Mouse (Mus musculus): ENCODE measurements around the gene A730009L09Rik. TPM values are rescaled to one million over a fixed set of nuclear protein-coding genes. Genes with fewer than 3 reads are reported as not detected.

A730009L09Rik gene
- not detected for total RNA-seq (2021)

DNA sequence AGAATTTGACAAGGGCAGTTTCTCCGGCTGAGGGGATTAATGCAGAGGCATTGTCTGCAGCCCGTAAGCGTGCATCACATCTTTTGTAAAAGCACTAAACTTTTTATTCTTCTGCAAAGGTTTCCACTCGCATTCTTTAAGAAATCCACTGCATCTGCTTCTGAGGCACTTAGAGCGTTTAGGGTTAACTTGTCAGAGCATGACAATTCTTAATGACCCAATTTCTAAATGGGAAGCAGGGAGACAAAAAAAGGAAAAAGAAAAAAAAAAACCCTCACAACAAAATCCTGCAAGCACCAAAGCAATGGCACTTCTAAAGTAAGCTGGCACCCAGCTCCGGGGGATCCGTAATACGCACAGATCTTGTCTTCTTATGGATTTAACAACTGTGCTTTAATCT, at the start of gene A730009L09Rik:
TSS of gene A730009L09Rik (plus strand) at position 301 of the 400 bp plus-strand sequence.
- no peak for DNase-seq
- intact Hi-C loops (cut with DNase I), result no loop called here

DNA sequence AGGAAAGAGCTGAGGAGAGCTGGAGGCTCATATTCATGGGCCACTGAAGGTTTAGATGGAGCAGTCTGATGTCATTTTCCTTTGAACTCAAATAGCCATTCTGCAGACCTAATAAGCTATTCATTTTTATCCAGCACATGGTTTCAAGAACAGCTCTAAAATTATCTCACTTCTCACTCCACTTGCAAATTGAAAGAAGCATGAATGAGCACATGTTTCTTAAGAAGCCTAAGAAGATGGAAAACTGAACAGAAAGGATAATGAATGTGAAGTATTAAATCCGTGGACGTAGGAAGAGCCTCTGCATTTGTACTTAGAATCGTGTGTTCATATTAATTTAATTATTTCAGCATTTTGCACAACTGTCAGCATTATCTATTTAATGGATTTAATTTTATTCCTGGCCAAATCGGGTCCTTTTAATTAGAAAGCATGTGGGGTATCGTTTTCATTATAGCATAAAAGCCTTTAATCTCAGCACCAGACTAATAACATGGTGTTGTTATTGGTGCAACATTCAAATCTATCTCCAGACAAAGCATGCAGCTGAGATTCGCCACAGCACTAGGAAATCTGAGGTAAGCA, 49.2 kb upstream of the A730009L09Rik start:
- intact Hi-C loops (cut with DNase I), result no loop called here
- DNase-seq, result no peak

DNA sequence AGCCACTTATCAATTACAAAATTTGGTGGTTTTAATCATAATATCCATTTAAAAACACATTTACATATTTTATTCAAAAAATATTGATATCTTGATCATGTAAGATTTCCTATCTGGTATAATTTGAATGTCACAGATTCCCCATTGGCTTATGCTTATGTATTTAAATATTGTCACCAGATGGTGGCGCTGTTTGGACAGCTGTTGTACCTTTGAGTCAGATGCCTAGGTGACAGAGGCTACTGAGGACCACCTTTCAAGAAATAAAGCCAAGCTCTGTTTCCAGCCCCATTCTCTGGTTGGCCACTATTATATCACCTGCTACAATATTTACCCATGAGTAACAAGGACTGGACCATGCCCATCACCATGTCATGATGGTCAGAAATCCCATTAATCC, 46.0 kb upstream of the A730009L09Rik start:
- no peak for DNase-seq
- intact Hi-C loops (cut with DNase I), result no loop called here

DNA sequence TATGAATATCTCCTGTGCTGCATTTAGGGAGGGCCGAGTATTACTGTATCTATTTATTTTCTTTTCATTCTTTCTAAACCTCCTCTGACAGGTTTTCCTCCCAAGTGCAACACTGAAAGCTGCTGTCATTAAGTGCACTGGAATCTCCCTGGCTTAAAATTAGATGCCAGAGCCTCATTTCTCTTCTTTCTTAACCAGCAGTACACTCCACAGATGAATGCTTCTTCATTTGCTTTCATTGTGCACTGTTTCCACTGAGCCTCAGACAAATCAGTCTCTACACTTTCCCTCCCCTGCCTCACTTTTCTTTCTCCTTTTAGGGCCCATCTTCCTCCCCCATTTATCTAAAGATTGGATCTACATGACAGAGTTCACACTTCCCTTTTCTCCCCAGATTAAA, 44.9 kb upstream of the A730009L09Rik start:
- intact Hi-C loops (cut with DNase I), result no loop called here
- DNase-seq, result no peak

DNA sequence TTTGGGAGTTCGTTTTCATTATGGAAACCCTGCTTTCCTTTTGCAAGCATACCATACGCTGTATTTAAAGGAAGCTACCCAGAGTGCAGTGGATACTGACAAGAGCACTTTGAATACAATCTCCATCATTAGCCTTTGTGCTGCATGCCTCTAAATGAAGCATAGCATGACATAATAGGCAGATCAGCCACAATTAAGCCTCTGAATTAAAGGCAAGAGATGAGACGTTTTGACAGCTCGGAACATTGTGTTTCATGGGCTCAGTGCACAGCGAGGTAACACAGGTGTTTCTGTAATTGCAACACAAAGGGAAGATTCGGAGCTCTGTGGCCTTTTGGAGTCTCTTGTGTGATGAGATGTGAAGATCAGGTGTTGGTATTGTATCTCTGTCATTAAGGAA, 41.5 kb upstream of the A730009L09Rik start:
- no peak for DNase-seq
- intact Hi-C loops (cut with DNase I), result no loop called here

DNA sequence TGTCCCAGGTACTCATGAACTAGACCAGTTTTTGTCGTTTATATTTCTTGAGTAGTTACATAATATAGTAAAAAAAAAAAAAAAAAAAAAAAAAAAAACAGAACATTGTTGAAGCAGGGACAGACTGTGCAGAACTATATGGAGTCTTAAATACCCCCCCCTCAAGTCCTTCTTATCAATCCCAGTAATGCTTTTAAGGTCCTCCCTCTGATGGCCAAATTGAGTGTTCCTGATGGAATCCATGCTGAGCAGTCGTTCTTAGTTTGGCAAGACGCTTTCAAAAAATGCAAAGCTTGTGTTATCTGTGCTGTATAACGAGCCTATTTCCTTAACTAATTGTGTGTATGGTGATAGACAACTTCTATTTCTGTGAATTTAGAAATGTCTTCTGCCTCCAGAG, 40.2 kb upstream of the A730009L09Rik start:
- intact Hi-C loops (cut with DNase I), result no loop called here
- DNase-seq, result no peak

DNA sequence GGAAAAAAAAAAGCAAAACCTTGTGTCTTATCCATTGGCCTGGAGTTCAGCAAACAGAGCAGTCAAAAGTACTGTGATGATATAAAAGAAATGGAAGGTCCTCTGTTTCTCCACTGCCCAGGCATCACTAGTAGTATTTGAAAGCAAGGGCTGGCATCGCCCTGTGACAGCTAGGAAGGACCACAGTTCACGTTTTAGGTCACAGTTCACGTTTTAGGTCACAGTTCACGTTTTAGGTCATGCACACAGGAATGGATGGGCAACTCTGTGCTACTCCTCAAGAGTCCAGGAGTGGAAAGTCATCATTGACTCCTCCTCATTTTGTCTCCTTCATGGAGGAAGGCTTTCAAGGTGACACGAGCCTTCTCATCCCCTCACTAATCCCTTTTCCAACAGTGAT, 38.0 kb upstream of the A730009L09Rik start:
- no peak for DNase-seq
- intact Hi-C loops (cut with DNase I), result no loop called here

DNA sequence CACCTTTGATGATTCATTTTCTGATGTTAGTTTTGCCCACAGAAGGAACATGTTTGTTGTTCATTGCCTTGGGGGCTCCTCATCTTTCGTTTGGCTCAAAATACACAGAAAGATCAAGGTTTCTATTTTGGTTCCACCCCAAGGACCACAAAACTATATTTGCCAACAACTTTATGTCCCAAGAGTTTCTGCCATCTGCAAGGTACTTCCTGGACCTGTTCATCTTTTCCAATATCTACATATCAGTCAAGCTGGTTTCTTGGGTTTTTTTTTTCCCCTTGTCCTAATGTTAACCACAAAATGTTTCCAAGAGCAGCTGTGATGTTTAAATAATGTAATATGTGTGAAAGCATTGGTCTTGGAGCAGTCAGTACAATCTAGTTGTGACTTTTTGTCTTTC, 37.4 kb upstream of the A730009L09Rik start:
- DNase-seq, result no peak
- intact Hi-C loops (cut with DNase I), result no loop called here

DNA sequence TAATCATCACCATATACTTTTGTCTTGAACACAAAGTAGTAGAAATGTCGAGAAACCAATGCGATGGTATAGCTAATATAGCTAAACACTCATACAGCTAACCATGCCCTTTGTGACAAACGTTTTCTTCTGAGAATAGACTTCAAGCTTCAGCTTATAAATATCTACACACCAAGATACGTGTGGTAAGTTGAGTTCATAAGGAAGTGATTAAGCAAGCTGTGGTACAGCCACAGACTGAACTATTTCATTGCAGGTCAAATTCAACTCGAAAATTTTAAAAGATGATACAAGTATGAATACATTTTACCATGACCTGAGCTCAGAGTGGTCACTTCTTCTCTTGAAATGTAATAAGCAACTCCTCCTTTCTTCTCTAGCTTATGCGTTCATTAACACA, 37.0 kb upstream of the A730009L09Rik start:
- no peak for DNase-seq
- intact Hi-C loops (cut with DNase I), result no loop called here

DNA sequence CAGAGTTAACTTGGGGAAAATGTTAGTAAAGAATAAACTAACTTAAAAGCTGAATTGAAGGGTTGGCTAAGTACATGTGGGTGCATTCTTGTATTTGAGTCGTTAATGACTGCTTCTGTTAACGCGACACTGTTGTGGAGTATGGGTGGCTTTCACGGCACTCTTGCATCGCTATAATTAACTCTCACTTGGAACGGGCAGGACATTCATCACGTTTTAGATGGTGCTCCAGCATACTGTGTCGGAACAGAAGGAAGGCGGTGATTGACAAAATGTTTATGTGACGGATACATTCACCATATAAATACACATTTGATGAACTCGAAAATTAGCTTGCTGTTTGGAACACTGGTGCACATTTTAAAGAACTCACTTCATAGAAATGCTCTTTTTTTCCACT, 29.0 kb upstream of the A730009L09Rik start:
- DNase-seq, result no peak
- intact Hi-C loops (cut with DNase I), result no loop called here

DNA sequence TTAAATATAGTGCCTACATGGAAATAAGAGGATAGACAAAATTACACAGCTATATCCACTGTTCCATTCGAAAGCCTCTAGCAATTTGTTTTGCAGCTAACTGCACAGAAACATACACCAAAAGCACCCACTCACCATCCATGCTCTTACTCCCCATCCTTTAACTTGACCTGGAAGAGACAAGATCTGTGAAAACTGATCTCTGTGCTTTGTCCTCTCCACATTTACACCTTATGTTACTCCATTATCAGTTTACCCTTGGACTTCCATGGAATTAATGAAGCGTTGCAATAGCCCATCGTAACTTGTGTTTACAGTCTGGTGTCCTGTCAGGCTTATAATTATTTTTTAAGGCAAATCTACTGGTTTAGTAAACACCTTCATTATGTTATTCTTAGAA, 20.1 kb upstream of the A730009L09Rik start:
- DNase-seq, result no peak
- intact Hi-C loops (cut with DNase I), result loop anchor here (10.0 kb wide), 1 partner anchor 350 kb away; no protein-coding TSS in a partner anchor

DNA sequence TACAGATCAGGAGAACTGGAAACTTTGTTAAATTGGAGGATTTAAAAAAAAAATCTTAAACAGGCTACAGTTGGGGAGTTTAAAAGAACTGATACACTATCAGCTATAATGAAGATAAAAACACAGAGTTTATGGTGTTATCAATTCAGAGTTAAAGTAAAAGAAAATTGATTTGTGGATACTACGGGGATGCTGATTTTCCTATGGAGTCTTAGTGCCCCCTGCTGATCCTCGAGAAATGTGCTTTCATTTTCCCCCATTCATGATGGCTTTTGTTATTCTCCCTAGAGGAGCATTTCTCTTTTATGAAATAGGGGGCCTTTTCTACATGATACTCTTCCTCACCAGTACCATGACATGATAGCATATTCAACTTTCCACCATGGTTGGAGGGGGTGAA, 19.5 kb upstream of the A730009L09Rik start:
- intact Hi-C loops (cut with DNase I), result loop anchor here (10.0 kb wide), 1 partner anchor 351 kb away; no protein-coding TSS in a partner anchor
- no peak for DNase-seq

DNA sequence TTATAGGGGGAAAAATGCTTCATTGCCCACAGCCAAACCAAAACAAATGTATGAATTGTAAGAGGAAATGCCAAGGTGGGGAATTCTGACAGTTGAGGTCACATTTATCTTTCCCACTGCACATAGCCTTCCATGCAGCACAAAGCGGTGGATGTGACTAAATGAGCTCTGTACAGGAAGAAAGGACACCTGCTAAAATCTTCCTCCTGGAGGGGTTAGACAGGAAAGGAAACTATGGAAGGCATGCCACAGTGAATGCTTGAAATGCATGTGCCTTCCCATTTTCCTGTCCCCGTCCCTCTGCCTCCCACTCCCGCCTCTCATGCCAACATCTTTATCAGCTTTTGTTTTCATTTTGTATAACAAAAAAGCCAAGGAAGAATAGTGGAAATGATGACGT, 7.2 kb upstream of the A730009L09Rik start:
- intact Hi-C loops (cut with DNase I), result no loop called here
- no peak for DNase-seq

DNA sequence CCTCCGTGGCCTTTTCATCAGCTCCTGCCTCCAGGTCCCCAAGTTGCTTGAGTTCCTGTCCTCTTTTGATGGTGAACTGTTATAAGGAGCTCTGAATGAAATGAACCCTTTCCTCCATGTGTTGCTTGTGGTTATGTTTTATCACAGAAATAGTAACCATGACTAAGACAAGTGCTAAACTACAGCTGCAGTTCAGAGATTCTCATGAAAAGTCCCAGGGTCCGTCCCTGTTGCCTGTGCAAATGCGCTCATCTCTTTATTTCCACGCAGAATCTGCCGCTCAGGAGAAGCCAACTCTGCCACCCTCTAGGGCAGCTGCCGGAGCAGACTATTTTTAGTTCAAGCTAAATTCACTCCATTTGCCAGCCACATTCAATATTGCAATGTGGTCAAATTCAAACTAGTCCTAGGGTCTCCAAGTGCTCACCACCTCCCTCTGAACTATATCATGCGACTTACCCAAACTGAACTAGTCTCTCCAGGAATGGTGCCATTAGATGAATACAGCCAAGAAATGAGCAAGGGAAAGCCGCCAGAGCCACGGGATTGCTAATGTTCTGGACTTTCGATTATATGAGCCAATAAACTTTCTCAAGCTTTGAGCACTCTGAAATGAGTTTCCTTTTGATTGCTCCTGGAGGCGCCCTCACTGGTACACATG, 7.2 kb downstream of the A730009L09Rik start:
- intact Hi-C loops (cut with DNase I), result no loop called here
- DNase-seq, result no peak

DNA sequence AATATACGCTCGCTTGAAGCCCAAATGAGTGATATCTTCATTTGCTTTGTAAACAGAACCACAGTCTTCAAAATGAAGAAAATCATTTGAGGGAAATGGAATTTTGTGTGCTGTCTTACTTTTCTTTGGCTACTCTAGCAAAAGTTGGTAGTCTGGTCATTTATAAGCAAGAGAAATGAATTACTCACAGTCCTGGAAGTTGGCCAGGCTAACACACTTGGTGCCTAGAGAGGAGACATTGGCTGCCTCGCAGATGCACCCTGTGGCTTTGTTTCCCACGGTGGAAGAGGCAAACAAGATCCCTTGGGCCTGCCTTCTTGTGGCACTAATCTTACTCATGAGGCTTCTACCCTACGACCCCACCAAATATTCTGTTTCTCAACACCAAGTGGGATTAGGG, 8.1 kb downstream of the A730009L09Rik start:
- intact Hi-C loops (cut with DNase I), result no loop called here
- no peak for DNase-seq

DNA sequence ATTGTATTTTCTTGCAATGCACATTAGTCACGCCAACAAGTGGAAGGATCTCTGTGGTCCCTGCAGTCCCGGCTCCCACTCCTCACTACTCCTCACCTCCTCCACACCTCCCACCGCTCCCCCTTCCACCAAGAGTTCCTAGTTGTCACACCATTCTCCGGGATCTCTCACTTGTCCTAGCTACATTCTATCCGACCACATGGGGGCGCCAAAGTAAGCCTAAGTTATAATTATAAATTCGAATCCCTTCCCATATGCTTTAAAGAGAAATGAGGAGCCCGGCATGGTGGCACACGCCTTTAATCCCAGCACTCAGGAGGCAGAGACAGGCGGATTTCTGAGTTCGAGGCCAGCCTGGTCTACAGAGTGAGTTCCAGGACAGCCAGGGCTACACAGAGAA, 12.5 kb downstream of the A730009L09Rik start:
- DNase-seq, result peak; percentile 44

DNA sequence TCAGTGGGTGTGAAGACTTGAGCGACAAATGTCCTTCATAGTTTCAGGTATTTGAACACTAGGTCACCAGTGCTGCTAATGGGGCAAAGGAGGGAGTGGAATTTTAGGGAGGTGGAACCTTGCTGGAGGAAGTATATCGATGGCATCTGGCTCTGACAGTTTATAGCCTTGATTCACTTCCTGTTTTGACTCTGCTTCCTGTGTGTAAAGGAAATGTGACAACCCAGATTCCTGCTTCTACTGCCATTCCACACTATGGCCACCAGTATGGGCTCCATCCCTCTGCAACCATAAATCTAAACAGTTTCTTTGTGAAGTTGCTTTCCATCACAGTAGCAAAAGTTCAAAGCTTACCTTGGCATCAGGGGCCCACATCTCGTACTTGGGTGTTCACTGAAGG, 17.9 kb downstream of the A730009L09Rik start:
- DNase-seq, result no peak
- intact Hi-C loops (cut with DNase I), result no loop called here

More for the DNA sequence above, 12.5 kb downstream of the A730009L09Rik start:
- intact Hi-C loops (cut with DNase I), result no loop called here

DNA sequence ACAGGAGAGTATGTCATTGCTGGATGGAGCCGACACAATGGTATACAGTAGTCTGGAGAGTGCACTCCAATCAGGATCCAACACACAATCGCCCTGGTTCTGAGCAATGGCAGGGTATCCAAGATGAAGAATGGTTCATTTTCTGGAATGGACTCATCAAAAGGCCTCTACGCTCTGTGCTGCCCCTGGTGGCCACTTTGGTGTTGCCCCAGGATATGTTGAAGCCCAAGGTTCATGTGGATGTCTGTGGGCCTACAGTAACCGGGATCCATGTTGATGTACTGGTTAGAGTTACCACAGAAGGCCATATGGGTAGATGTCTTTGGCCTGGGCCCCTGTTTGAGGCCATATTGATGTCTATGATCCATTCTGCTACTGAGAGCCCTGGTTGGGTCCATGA, 31.1 kb downstream of the A730009L09Rik start:
- no peak for DNase-seq
- intact Hi-C loops (cut with DNase I), result no loop called here

DNA sequence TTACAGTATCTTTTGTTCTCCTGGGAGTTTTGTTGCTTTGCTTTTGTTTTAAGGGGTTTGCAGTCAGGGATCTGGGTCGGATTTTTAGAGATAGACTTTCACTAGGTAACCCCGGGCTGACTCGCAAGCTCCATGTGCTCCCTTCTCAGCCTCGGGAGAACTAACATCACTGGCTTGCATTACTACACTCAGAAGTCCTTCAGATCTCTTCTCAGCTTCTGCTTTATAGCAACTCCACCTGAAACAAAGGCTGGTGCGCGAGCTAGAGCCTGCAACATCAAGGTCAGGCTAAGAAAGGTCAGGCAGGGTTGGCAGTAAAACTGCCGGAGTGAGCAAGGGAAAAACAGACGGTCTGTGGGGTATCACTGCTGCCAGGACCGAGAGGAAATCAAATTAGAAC, 34.2 kb downstream of the A730009L09Rik start:
- DNase-seq, result no peak

DNA sequence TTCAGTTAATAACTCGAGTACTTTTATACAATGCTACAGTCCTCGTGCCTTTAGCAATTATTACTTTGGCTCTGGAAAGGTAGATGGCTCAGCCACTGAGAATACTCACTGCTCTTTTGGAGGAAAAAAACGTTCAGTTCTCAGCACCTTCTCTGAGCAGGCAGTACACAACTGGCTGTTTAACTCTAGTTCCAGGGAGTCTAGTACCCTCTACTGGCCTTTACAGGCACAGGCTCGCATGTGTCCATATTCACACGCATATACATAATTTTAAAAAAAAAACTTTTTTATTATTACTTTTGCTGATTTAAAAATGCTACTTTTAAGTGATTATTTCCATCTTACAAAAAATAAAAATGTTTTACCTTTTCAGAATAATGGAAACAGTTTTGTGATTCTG, 35.5 kb downstream of the A730009L09Rik start:
- intact Hi-C loops (cut with DNase I), result no loop called here
- no peak for DNase-seq

More for the DNA sequence above, 34.2 kb downstream of the A730009L09Rik start:
- intact Hi-C loops (cut with DNase I), result no loop called here

DNA sequence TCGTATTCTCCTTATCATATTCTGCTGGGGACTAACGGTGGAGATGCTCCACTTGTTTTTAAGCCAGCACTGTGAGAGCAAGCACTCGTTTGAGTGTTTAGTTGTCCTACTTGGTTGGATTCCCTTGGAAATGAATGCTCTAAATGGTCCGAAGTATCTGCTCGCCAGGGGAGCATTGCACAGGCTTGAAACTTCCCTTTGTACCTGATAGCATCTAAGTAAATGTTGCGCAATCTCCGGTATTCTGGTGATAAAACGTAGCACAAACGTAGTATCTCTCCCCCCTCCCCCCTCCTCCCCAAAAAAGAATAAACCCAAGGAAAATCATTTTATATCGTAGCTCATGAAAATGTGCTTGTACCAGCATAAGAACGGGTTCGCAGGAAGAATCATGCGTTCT, 39.1 kb downstream of the A730009L09Rik start:
- DNase-seq, result no peak
- intact Hi-C loops (cut with DNase I), result no loop called here

DNA sequence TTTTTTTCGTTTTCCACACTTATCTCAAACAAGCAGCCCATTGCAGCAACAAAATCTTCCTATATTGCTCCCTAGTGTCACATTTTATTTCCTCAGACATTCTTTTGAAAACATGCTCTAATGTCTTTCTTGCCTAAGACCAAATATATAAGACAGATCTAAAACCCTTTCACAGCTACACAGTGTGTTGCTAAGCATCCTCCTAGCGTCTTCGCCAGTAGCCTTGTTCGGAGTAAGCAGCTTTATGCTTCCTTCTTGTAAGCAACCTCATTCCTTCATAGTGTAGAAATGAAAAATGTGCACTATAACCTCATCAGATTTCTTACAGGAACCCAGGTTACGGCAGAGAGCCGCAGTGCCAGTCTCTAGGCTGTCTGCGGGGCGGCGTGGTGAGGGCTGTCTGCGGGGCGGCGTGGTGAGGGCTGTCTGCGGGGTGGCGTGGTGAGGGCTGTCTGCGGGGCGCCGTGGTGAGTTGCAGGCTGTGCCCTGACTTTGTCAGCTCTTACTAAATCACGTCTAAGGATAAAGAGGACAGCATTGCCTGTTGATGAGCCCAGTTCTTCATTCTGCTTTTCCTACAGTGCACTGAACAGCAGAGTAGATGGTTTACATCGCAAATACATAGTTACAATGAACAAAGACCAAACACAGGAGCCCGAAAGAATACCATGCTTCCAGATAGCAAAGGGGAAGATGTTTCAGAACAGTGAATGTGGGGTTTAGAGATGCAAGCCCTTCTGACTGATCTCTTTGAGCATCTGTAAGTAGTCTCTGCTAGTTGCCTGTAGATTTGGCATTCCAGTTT, 43.4 kb downstream of the A730009L09Rik start:
- DNase-seq, result no peak
- intact Hi-C loops (cut with DNase I), result no loop called here
